Mouse (Mus musculus) CH12.LX (cell line): ENCODE results near the gene Lekr1. TPM values are rescaled to one million over a fixed set of nuclear protein-coding genes. Genes with fewer than 3 reads are reported as not detected.

Experiments
- DNase-seq: peaks from one replicate; pipeline ENCODE4 v3.0.0-alpha.2; 2013; ENCODE audit errors: extremely low read depth
- H3K27ac ChIP-seq: 2 replicates; pipeline ENCODE4 v1.5.1; 2012; ENCODE audit warnings: low read depth, mild to moderate bottlenecking, control low read depth, moderate library complexity; ENCODE audit not compliant: insufficient read depth
- H3K27me3 ChIP-seq: replicated peaks from 2 replicates; pipeline ENCODE3; 2012; ENCODE audit warnings: inconsistent platforms
- H3K36me3 ChIP-seq, 2 experiments: replicated peaks in 1 of 2; 2 replicates each; pipeline versions ENCODE3 to v1.6.1; 2012; ENCODE audit warnings: inconsistent platforms in 1 of 2, low read length in 1 of 2, mild to moderate bottlenecking in 1 of 2, mixed read lengths in 1 of 2, moderate library complexity in 1 of 2; ENCODE audit not compliant: control insufficient read depth in 1 of 2, insufficient read depth in 1 of 2
- H3K4me1 ChIP-seq, 2 experiments: 2 replicates each; pipeline ENCODE4 v1.6.1; 2012; ENCODE audit warnings: inconsistent platforms in 1 of 2, moderate library complexity in 1 of 2; ENCODE audit not compliant: insufficient read depth in 2 of 2, control insufficient read depth in 1 of 2
- H3K4me2 ChIP-seq: 2 replicates; pipeline ENCODE4 v1.6.1; 2012; ENCODE audit warnings: low read depth, mild to moderate bottlenecking, control low read depth; ENCODE audit not compliant: poor library complexity, insufficient read depth, severe bottlenecking
- H3K4me3 ChIP-seq, 3 experiments: fragments of 150-350 bp in 1 of 3; sonication (generic) in 1 of 3; replicated peaks in 1 of 3; 2 replicates each; pipeline versions ENCODE3 to v1.5.1; 2011 to 2012; ENCODE audit warnings: low read depth in 2 of 3, low read length in 2 of 3, mild to moderate bottlenecking in 2 of 3, moderate library complexity in 2 of 3, control low read depth in 1 of 3, improper control_type of control experiment in 1 of 3, inconsistent platforms in 1 of 3, mixed read lengths in 1 of 3; ENCODE audit not compliant: poor library complexity in 1 of 3
- H3K79me2 ChIP-seq: replicated peaks from 2 replicates; pipeline ENCODE4 v1.6.1; 2012; ENCODE audit warnings: mild to moderate bottlenecking, moderate library complexity; ENCODE audit not compliant: control insufficient read depth, poor library complexity, insufficient read depth, severe bottlenecking; ENCODE audit errors: extremely low read depth
- H3K9ac ChIP-seq: 2 replicates; pipeline ENCODE4 v1.6.1; 2012; ENCODE audit warnings: low read depth, mild to moderate bottlenecking, control low read depth, moderate library complexity; ENCODE audit not compliant: insufficient read depth
- H3K9me3 ChIP-seq: replicated peaks from 2 replicates; pipeline ENCODE3; 2012; ENCODE audit warnings: low read length, inconsistent platforms, mixed read lengths
- BHLHE40 ChIP-seq: IDR thresholded peaks from 2 replicates; pipeline ENCODE4 v1.6.1; 2011; ENCODE audit warnings: mild to moderate bottlenecking, low read depth, low read length, improper control_type of control experiment
- CHD1 ChIP-seq: IDR thresholded peaks from 2 replicates; pipeline ENCODE4 v1.6.1; 2012; ENCODE audit warnings: low read depth, low read length, improper control_type of control experiment, inconsistent platforms
- CTCF ChIP-seq, 2 experiments: IDR thresholded peaks in 1 of 2; conservative IDR thresholded peaks in 1 of 2; 2 replicates each; pipeline ENCODE4 v1.5.1; 2011 to 2012; ENCODE audit warnings: low read depth in 2 of 2, low read length in 2 of 2, improper control_type of control experiment in 1 of 2, inconsistent platforms in 1 of 2, mild to moderate bottlenecking in 1 of 2, moderate library complexity in 1 of 2
- E2F4 ChIP-seq: IDR thresholded peaks from 2 replicates; pipeline ENCODE4 v1.6.1; 2011; ENCODE audit warnings: low read depth, low read length, improper control_type of control experiment; ENCODE audit not compliant: insufficient replicate concordance
- ETS1 ChIP-seq: conservative IDR thresholded peaks from 2 replicates; pipeline ENCODE4 v1.6.1; 2012; ENCODE audit warnings: low read depth, mild to moderate bottlenecking, inconsistent platforms, low read length, improper control_type of control experiment, moderate library complexity
- IRF4 ChIP-seq: IDR thresholded peaks from 2 replicates; pipeline ENCODE4 v1.6.1; 2014; ENCODE audit warnings: low read depth, mild to moderate bottlenecking, inconsistent platforms, low read length, improper control_type of control experiment
- JUND ChIP-seq: conservative IDR thresholded peaks from 2 replicates; pipeline ENCODE4 v1.6.1; 2011; ENCODE audit warnings: low read depth, low read length, improper control_type of control experiment
- MEF2A ChIP-seq: IDR thresholded peaks from 2 replicates; pipeline ENCODE4 v1.6.1; 2014; ENCODE audit warnings: low read depth, mild to moderate bottlenecking, inconsistent platforms, low read length, improper control_type of control experiment, borderline replicate concordance
- MXI1 ChIP-seq: IDR thresholded peaks from 2 replicates; pipeline ENCODE4 v1.6.1; 2011; ENCODE audit warnings: mild to moderate bottlenecking, low read depth, low read length, improper control_type of control experiment
- MYC ChIP-seq: IDR thresholded peaks from 2 replicates; pipeline ENCODE4 v1.6.1; 2011; ENCODE audit warnings: low read depth, mild to moderate bottlenecking, improper control_type of control experiment, low read length
- NELFE ChIP-seq: IDR thresholded peaks from 2 replicates; pipeline ENCODE4 v1.6.1; 2011; ENCODE audit warnings: low read depth, low read length, improper control_type of control experiment
- NRF1 ChIP-seq: IDR thresholded peaks from 2 replicates; pipeline ENCODE4 v1.6.1; 2014; ENCODE audit warnings: low read depth, mild to moderate bottlenecking, inconsistent platforms, low read length, improper control_type of control experiment, moderate library complexity
- PAX5 ChIP-seq: IDR thresholded peaks from 2 replicates; pipeline ENCODE4 v1.6.1; 2012; ENCODE audit warnings: low read length, inconsistent platforms, mixed read lengths
- POLR2AphosphoS2 ChIP-seq: IDR thresholded peaks from 2 replicates; pipeline ENCODE4 v1.6.1; 2011; ENCODE audit warnings: low read depth, low read length, improper control_type of control experiment
- RAD21 ChIP-seq: IDR thresholded peaks from 2 replicates; pipeline ENCODE4 v1.6.1; 2011; ENCODE audit warnings: low read depth, mild to moderate bottlenecking, low read length, improper control_type of control experiment, moderate library complexity
- SIN3A ChIP-seq: IDR thresholded peaks from 2 replicates; pipeline ENCODE4 v1.6.1; 2012; ENCODE audit warnings: low read length, improper control_type of control experiment, inconsistent platforms
- TBP ChIP-seq: conservative IDR thresholded peaks from 2 replicates; pipeline ENCODE4 v1.6.1; 2011; ENCODE audit warnings: low read depth, low read length, improper control_type of control experiment
- ZC3H11A ChIP-seq: IDR thresholded peaks from 2 replicates; pipeline ENCODE4 v1.6.1; 2012; ENCODE audit warnings: low read depth, mild to moderate bottlenecking, inconsistent platforms, low read length, improper control_type of control experiment
- ZKSCAN1 ChIP-seq: IDR thresholded peaks from 2 replicates; pipeline ENCODE4 v1.6.1; 2012; ENCODE audit warnings: low read depth, inconsistent platforms, low read length, improper control_type of control experiment, borderline replicate concordance
- ZNF384 ChIP-seq: IDR thresholded peaks from 2 replicates; pipeline ENCODE4 v1.6.1; 2012; ENCODE audit warnings: low read depth, low read length, improper control_type of control experiment, inconsistent platforms
- dilution Hi-C: fragments of 300-500 bp; cut with MboI; formaldehyde crosslinking; loops from 2 replicates; pipeline ENCODE4 v1.14.3; 2020; ENCODE audit warnings: low sequenced_read_pairs; ENCODE audit not compliant: extremely low pct_unique_long_range_greater_than_20kb, extremely low pct_ligation_motif_present
- in situ Hi-C: fragments of 300-500 bp; cut with MboI; formaldehyde crosslinking; loops from 3 replicates; pipeline ENCODE4 v1.14.3; 2019; ENCODE audit warnings: low sequenced_read_pairs, low pct_ligation_motif_present, low pct_unique_long_range_greater_than_20kb, mixed read lengths
- polyA plus RNA-seq: library from polyadenylated mRNA; unstranded; fragments of >175 nt; gene quantifications from 2 replicates; pipeline ENCODE4 v1.2.1, GENCODE M21; 2012; ENCODE audit warnings: low read depth; ENCODE audit not compliant: insufficient read length
- total RNA-seq, 2 experiments: library from RNA; depleted of rRNA; stranded (reverse); fragments of 300-350 nt in 1 of 2; fragments of >200 nt in 1 of 2; gene quantifications; 2 replicates each; pipeline ENCODE4 v1.2.3; 2012 to 2014

The Lekr1 gene
- total and polyA plus RNA-seq, 3 experiments: 0.17 to 1.4 (median 0.47) TPM

GRCm38 (mm10) chr3:65793561-65793960 is 127.5 kb downstream of the Lekr1 start (continued):
- TF ChIP-seq ETS1 (peak; percentile 32; the same call in 1 of the 2 replicates), ZKSCAN1 (no peak), CTCF (conservative IDR thresholded peaks at IDR 0.05 in 1 of 2, IDR thresholded peaks at IDR 0.05 in 1 of 2; ENCODE audit: low read depth in 2 of 2, low read length in 2 of 2) (no peak), NELFE (no peak), MYC (no peak)

GRCm38 (mm10) chr3:65794711-65795110 is 128.7 kb downstream of the Lekr1 start:
- H3K4me2 ChIP-seq: no peak overlapping the region
- H3K27me3 ChIP-seq: no peaks in the 10 kb centered on the region
- no peak overlapping the region for H3K9ac ChIP-seq
- peaks cover 16 to 20% of the 10 kb centered on the region in 2 experiments for H3K4me1 ChIP-seq
- DNase-seq: no peak
- H3K36me3 ChIP-seq: no peaks in the 10 kb centered on the region
- H3K4me3 ChIP-seq: no peak overlapping the region
- no peaks in the 10 kb centered on the region for H3K79me2 ChIP-seq
- H3K9me3 ChIP-seq: no peaks in the 10 kb centered on the region
- no peak for TF ChIP-seq MEF2A
- in situ Hi-C loops: no loop called here
- dilution Hi-C loops: no loop called here
- H3K27ac ChIP-seq: no peak overlapping the region

- no peak overlapping the region for H3K27ac ChIP-seq
- H3K4me2 ChIP-seq: no peak overlapping the region
- no peaks in the 10 kb centered on the region for H3K9me3 ChIP-seq
- no peaks in the 10 kb centered on the region for H3K79me2 ChIP-seq
- TF ChIP-seq TBP (no peak), CHD1 (no peak), RAD21 (no peak), MXI1 (no peak), PAX5 (no peak), NELFE (no peak), ZKSCAN1 (no peak), NRF1 (no peak), BHLHE40 (no peak), POLR2AphosphoS2 (no peak), SIN3A (no peak), MEF2A (no peak), JUND (no peak), IRF4 (no peak), E2F4 (no peak), ZC3H11A (no peak), ZNF384 (no peak)
- TF ChIP-seq, all 38 proteins: peak for 0
- Histone ChIP-seq H3K9ac (no peak overlapping the region), H3K4me1 (peaks cover 6 to 11% of the 10 kb centered on the region in 2 experiments; a peak in 2 of 4 replicates), H3K27me3 (no peaks in the 10 kb centered on the region), H3K36me3 (no peaks in the 10 kb centered on the region), H3K4me3 (no peak overlapping the region)
- in situ Hi-C loops: no loop called here
- no peak for DNase-seq
- dilution Hi-C loops: no loop called here
Observed at GRCm38 (mm10) chr3:65797345-65798137, 131.5 kb downstream of the Lekr1 start.
